ENCODE assay signal across 10 mouse cellular contexts in genomic region chr7:24325675-24326128, GRCm38 (mm10). TPM values are rescaled to one million over a fixed set of nuclear protein-coding genes. Genes with fewer than 3 reads are reported as not detected.
A peak's percentile ranks its signal among the peaks of the same experiment; 100 is the strongest.
DNase-seq lines count a peak whose midpoint lies in the region; ATAC-seq lines count a peak whose summit lies in the region.
"Had no signal": no experiment of that assay in that cellular context is flagged by ENCODE, and none has a peak within 500 bp of the region (broad histone marks: within the 10 kb centered on the region; RNA-seq: fewer than 3 reads in every experiment).

No protein-coding gene starts in this region.

- no peaks in the 10 kb centered on the region for H3K4me1 ChIP-seq in heart, embryonic 11.5 days (ENCODE audit: control insufficient read depth, insufficient read depth, low read length)
- peaks cover 14% of the 10 kb centered on the region for H3K4me1 ChIP-seq in hindbrain, embryonic 15.5 days (replicated peaks)
- no peaks in the 10 kb centered on the region for H3K4me1 ChIP-seq in liver, embryonic 15.5 days (replicated peaks)

- peak overlapping the region; percentile 26 for H3K4me3 ChIP-seq in heart, embryonic 11.5 days (ENCODE audit: low read depth, low read length)
- peak overlapping the region; percentile 32 for H3K4me3 ChIP-seq in hindbrain, embryonic 15.5 days
- no peak overlapping the region for H3K4me3 ChIP-seq in liver, embryonic 15.5 days (replicated peaks)
- H3K4me3 ChIP-seq: erythroblast, embryonic 14.5 days had no signal

- whole genome bisulfite sequencing in heart, embryonic 11.5 days (ENCODE audit: insufficient replicate concordance): 5% methylated on average over 13 of the region's 13 CpGs
- 6% methylated on average over 13 of the region's 13 CpGs for WGBS in hindbrain, embryonic 15.5 days
- 16% methylated on average over 13 of the region's 13 CpGs for WGBS in liver, embryonic 15.5 days (ENCODE audit: insufficient replicate concordance)

- no peaks in the 10 kb centered on the region for H3K27me3 ChIP-seq in heart, embryonic 11.5 days (ENCODE audit: control insufficient read depth, insufficient read depth, low read length)
- no peaks in the 10 kb centered on the region for H3K27me3 ChIP-seq in hindbrain, embryonic 15.5 days
- peaks cover 22% of the 10 kb centered on the region for H3K27me3 ChIP-seq in liver, embryonic 15.5 days

- no peak for ATAC-seq in heart, embryonic 11.5 days (replicated peaks; ENCODE audit: insufficient number of reproducible peaks, low FRiP score, low TSS enrichment)
- peak; percentile 73 for ATAC-seq in hindbrain, embryonic 15.5 days (ENCODE audit: low FRiP score, low read depth)
- no peak for ATAC-seq in liver, embryonic 15.5 days (ENCODE audit: insufficient read depth)
- ATAC-seq in megakaryocyte progenitor cell, adult 5-6 weeks (replicated peaks; ENCODE audit: poor library complexity): no peak

- no peak for DNase-seq in heart, adult 11 months
- peak; percentile 56 for DNase-seq in embryo, embryonic 9.5 days (ENCODE audit: extremely low spot score)
- peak; percentile 72 for DNase-seq in right cerebral cortex, adult 18-20 months
- DNase-seq in natural killer cell, adult 2 months (ENCODE audit: low spot score in 2 of 2): no peak

- peak overlapping the region; percentile 62 for H3K4me2 ChIP-seq in heart, embryonic 11.5 days
- peak overlapping the region; percentile 65 for H3K4me2 ChIP-seq in hindbrain, embryonic 15.5 days
- H3K4me2 ChIP-seq in liver, embryonic 15.5 days: peak overlapping the region; percentile 29

- peaks cover 6% of the 10 kb centered on the region; the same call in 1 of the 2 replicates for H3K9me3 ChIP-seq in heart, embryonic 11.5 days (replicated peaks; ENCODE audit: control insufficient read depth, low read length)
- H3K9me3 ChIP-seq in hindbrain, embryonic 15.5 days: no peaks in the 10 kb centered on the region
- H3K9me3 ChIP-seq in liver, embryonic 15.5 days (replicated peaks): no peaks in the 10 kb centered on the region

- peak overlapping the region; percentile 56; the same call in 1 of the 2 replicates for H3K9ac ChIP-seq in heart, embryonic 11.5 days (ENCODE audit: low read depth, low read length)
- H3K9ac ChIP-seq in hindbrain, embryonic 15.5 days: peak overlapping the region; percentile 40
- H3K9ac ChIP-seq in liver, embryonic 15.5 days: no peak overlapping the region

- no peaks in the 10 kb centered on the region for H3K36me3 ChIP-seq in heart, embryonic 11.5 days (ENCODE audit: control insufficient read depth, insufficient read depth, low read length)
- no peaks in the 10 kb centered on the region for H3K36me3 ChIP-seq in hindbrain, embryonic 15.5 days
- H3K36me3 ChIP-seq in liver, embryonic 15.5 days (replicated peaks): no peaks in the 10 kb centered on the region

- H3K27ac ChIP-seq in heart, embryonic 11.5 days (ENCODE audit: low read depth, low read length): no peak overlapping the region
- peak overlapping the region; percentile 61 for H3K27ac ChIP-seq in hindbrain, embryonic 15.5 days (replicated peaks)
- H3K27ac ChIP-seq in liver, embryonic 15.5 days (replicated peaks): no peak overlapping the region

RNA-seq across cellular contexts. Expression of gene Tescl, which starts 8.0 kb away (rescaled TPM):
- not detected in 2 replicates for polyA plus RNA-seq in heart, embryonic 11.5 days (2014; fragmentation: Nextera tagmentation; extraction: Ambion mirVana)
- polyA plus RNA-seq in hindbrain, embryonic 15.5 days (2015; fragmentation: Nextera tagmentation; extraction: Ambion mirVana): 0.23 and 0.38 TPM in 2 replicates
- polyA plus RNA-seq in liver, embryonic 15.5 days (2015; fragmentation: Nextera tagmentation; extraction: Ambion mirVana): not detected in 2 replicates
- total RNA-seq in megakaryocyte progenitor cell, adult 5-6 weeks (2015): not detected in 2 replicates
- not detected in 2 replicates for total RNA-seq in megakaryocyte progenitor cell, adult 5-6 weeks (2017)
- polyA plus RNA-seq: erythroblast, embryonic 14.5 days had no signal

RNA-seq across cellular contexts. Expression of gene Zfp94, which starts 9.2 kb away (rescaled TPM):
- 4.6 and 6.1 TPM in 2 replicates for polyA plus RNA-seq in heart, embryonic 11.5 days (2014; fragmentation: Nextera tagmentation; extraction: Ambion mirVana)
- 19.5 and 20.3 TPM in 2 replicates for polyA plus RNA-seq in hindbrain, embryonic 15.5 days (2015; fragmentation: Nextera tagmentation; extraction: Ambion mirVana)
- polyA plus RNA-seq in liver, embryonic 15.5 days (2015; fragmentation: Nextera tagmentation; extraction: Ambion mirVana): 1.7 TPM in 2 replicates
- total RNA-seq in megakaryocyte progenitor cell, adult 5-6 weeks (2015): 2.5 and 3.6 TPM in 2 replicates
- 2.7 and 5.0 TPM in 2 replicates for total RNA-seq in megakaryocyte progenitor cell, adult 5-6 weeks (2017)

RNA-seq across cellular contexts. Expression of gene Lypd5, which starts 23.3 kb away (rescaled TPM):
- not detected in 2 replicates for polyA plus RNA-seq in heart, embryonic 11.5 days (2014; fragmentation: Nextera tagmentation; extraction: Ambion mirVana)
- not detected in 2 replicates for polyA plus RNA-seq in hindbrain, embryonic 15.5 days (2015; fragmentation: Nextera tagmentation; extraction: Ambion mirVana)
- not detected in 2 replicates for polyA plus RNA-seq in liver, embryonic 15.5 days (2015; fragmentation: Nextera tagmentation; extraction: Ambion mirVana)
- not detected in 2 replicates for total RNA-seq in megakaryocyte progenitor cell, adult 5-6 weeks (2015)
- not detected in 2 replicates for total RNA-seq in megakaryocyte progenitor cell, adult 5-6 weeks (2017)
- polyA plus RNA-seq: erythroblast, embryonic 14.5 days; spleen, adult 2 months had no signal

RNA-seq across cellular contexts. Expression of gene Zfp61, which starts 24.7 kb away (rescaled TPM):
- polyA plus RNA-seq in heart, embryonic 11.5 days (2014; fragmentation: Nextera tagmentation; extraction: Ambion mirVana): 16.4 and 18.1 TPM in 2 replicates
- polyA plus RNA-seq in hindbrain, embryonic 15.5 days (2015; fragmentation: Nextera tagmentation; extraction: Ambion mirVana): 39.5 and 42.3 TPM in 2 replicates
- polyA plus RNA-seq in liver, embryonic 15.5 days (2015; fragmentation: Nextera tagmentation; extraction: Ambion mirVana): 2.1 and 2.6 TPM in 2 replicates
- 6.6 and 10.5 TPM in 2 replicates for total RNA-seq in megakaryocyte progenitor cell, adult 5-6 weeks (2015)
- total RNA-seq in megakaryocyte progenitor cell, adult 5-6 weeks (2017): 22.7 and 29.0 TPM in 2 replicates
- polyA plus RNA-seq: erythroblast, embryonic 14.5 days had no signal

RNA-seq across cellular contexts. Expression of gene Kcnn4, which starts 44.4 kb away (rescaled TPM):
- 9.9 and 11.2 TPM in 2 replicates for polyA plus RNA-seq in heart, embryonic 11.5 days (2014; fragmentation: Nextera tagmentation; extraction: Ambion mirVana)
- polyA plus RNA-seq in hindbrain, embryonic 15.5 days (2015; fragmentation: Nextera tagmentation; extraction: Ambion mirVana): 2.3 and 2.9 TPM in 2 replicates
- polyA plus RNA-seq in liver, embryonic 15.5 days (2015; fragmentation: Nextera tagmentation; extraction: Ambion mirVana): 127 and 144 TPM in 2 replicates
- 20.5 and 28.0 TPM in 2 replicates for total RNA-seq in megakaryocyte progenitor cell, adult 5-6 weeks (2015)
- 48.6 and 57.7 TPM in 2 replicates for total RNA-seq in megakaryocyte progenitor cell, adult 5-6 weeks (2017)

Comparison
In these comparisons a context has a peak if more than half of its experiments do, and no peak if none do; other contexts are left out.
1. DNase-seq: peak in embryo, embryonic 9.5 days (single experiment) and right cerebral cortex, adult 18-20 months (single experiment); none in heart, adult 11 months (single experiment) and natural killer cell, adult 2 months (0 of 2).
2. Peak in every context shown above with its lines, with median percentiles within 50 percentile points of each other: H3K4me2 ChIP-seq.